In genomic region chr17:56611861-56612564, GRCm38 (mm10) we compare ENCODE assay signal across 8 mouse cellular contexts. TPM values are rescaled to one million over a fixed set of nuclear protein-coding genes. Genes with fewer than 3 reads are reported as not detected.
DNase-seq lines count a peak whose midpoint lies in the region; ATAC-seq and TF ChIP-seq lines count a peak whose summit lies in the region.

No protein-coding gene starts in this region.

- H3K4me3 ChIP-seq in MEL (ENCODE audit: control insufficient read depth in 1 of 2, insufficient read depth in 1 of 2, low read depth in 2 of 2, low read length in 2 of 2) = peak overlapping the region; percentile 46 to 63
- H3K4me3 ChIP-seq in embryonic facial prominence, embryonic 10.5 days = peak overlapping the region; percentile 76

- peaks cover 2 to 7% of the 10 kb centered on the region in 2 experiments; a peak in 3 of 4 replicates for H3K36me3 ChIP-seq in MEL (ENCODE audit: control insufficient read depth in 1 of 2, insufficient read depth in 2 of 2, low read length in 2 of 2)
- peaks cover 43% of the 10 kb centered on the region for H3K36me3 ChIP-seq in embryonic facial prominence, embryonic 10.5 days (replicated peaks)

- peak; percentile 49 for DNase-seq in heart, postnatal 4 days
- DNase-seq in heart, postnatal 25 days (ENCODE audit: low spot score) = no peak
- DNase-seq in MEL (ENCODE audit: low read depth, low spot score) (peak; percentile 96), liver (peak; percentile 89)
- DNase-seq in embryonic facial prominence, embryonic 10.5 days (ENCODE audit: low spot score) = peak; percentile 68
- DNase-seq in spleen, adult 12 weeks (ENCODE audit: low spot score) = peak; percentile 52

- no peak for TF ChIP-seq CTCF in MEL (IDR thresholded peaks at IDR 0.05 in 2 of 3, conservative IDR thresholded peaks at IDR 0.05 in 1 of 3; ENCODE audit: control insufficient read depth in 1 of 3, insufficient read depth in 1 of 3, low read depth in 2 of 3, low read length in 3 of 3, poor library complexity in 1 of 3, severe bottlenecking in 1 of 3)

- TF ChIP-seq RAD21 in MEL (IDR thresholded peaks at IDR 0.05; ENCODE audit: low read depth, low read length) = no peak

- no peaks in the 10 kb centered on the region for H3K27me3 ChIP-seq in MEL (ENCODE audit: control insufficient read depth in 1 of 2, insufficient read depth in 2 of 2, low read length in 2 of 2)
- no peaks in the 10 kb centered on the region for H3K27me3 ChIP-seq in embryonic facial prominence, embryonic 10.5 days (replicated peaks; ENCODE audit: low read depth, poor library complexity, severe bottlenecking)

- H3K9ac ChIP-seq in MEL (ENCODE audit: control insufficient read depth, low read depth, low read length, poor library complexity, severe bottlenecking) = peak overlapping the region; percentile 51

- peaks cover 39% of the 10 kb centered on the region for H3K79me2 ChIP-seq in MEL (ENCODE audit: control insufficient read depth, insufficient read depth, low read length, poor library complexity)

- intact Hi-C loops in heart, postnatal 25 days (cut with DNase I) = loop anchor here (5.0 kb wide), 1 partner anchor 55 kb away; no protein-coding TSS in a partner anchor

- ATAC-seq in inflammation-experienced regulatory T-cells, adult 6 months = no peak
- ATAC-seq in monocyte, adult 5-6 weeks (replicated peaks; ENCODE audit: insufficient number of reproducible peaks, low FRiP score, low TSS enrichment, poor library complexity, severe bottlenecking) = no peak

- peak in 1 of 2 experiments; percentile 71; a peak in 2 of 4 replicates for TF ChIP-seq POLR2A in MEL (IDR thresholded peaks at IDR 0.05; ENCODE audit: control insufficient read depth in 1 of 2, insufficient read depth in 1 of 2, low read depth in 1 of 2, low read length in 2 of 2, poor library complexity in 1 of 2)

- H3K4me1 ChIP-seq in MEL (ENCODE audit: control insufficient read depth in 1 of 2, insufficient read depth in 2 of 2, low read length in 2 of 2) = peaks cover 0 to 13% of the 10 kb centered on the region in 2 experiments; a peak in 2 of 4 replicates
- peaks cover 61% of the 10 kb centered on the region for H3K4me1 ChIP-seq in embryonic facial prominence, embryonic 10.5 days

- peak overlapping the region; percentile 78 for H3K27ac ChIP-seq in MEL (ENCODE audit: control insufficient read depth, low read depth, low read length)
- peak overlapping the region; percentile 66 for H3K27ac ChIP-seq in embryonic facial prominence, embryonic 10.5 days (replicated peaks)

- H3K9me3 ChIP-seq in MEL (replicated peaks; ENCODE audit: insufficient read depth, low read length) = no peaks in the 10 kb centered on the region
- H3K9me3 ChIP-seq in embryonic facial prominence, embryonic 10.5 days = no peaks in the 10 kb centered on the region

- TF ChIP-seq EP300 in MEL (IDR thresholded peaks at IDR 0.05; ENCODE audit: low read depth in 1 of 2, low read length in 2 of 2) = no peak

- 12% methylated on average over 14 of the region's 14 CpGs for WGBS in embryonic facial prominence, embryonic 10.5 days

TF ChIP-seq in MEL, 35 proteins besides CTCF, POLR2A, EP300 and RAD21 (continues in another document):
- TF ChIP-seq JUND (IDR thresholded peaks at IDR 0.05; ENCODE audit: low read depth, low read length) (no peak), MAX (IDR thresholded peaks at IDR 0.05; ENCODE audit: low read length) (peak; percentile 70), UBTF (IDR thresholded peaks at IDR 0.05; ENCODE audit: borderline replicate concordance, insufficient read depth, low read depth, low read length) (no peak), BHLHE40 (IDR thresholded peaks at IDR 0.05; ENCODE audit: borderline replicate concordance, low read depth, low read length) (peak; percentile 95), MAZ (IDR thresholded peaks at IDR 0.05; ENCODE audit: low read depth, low read length) (no peak), KAT2A (conservative IDR thresholded peaks at IDR 0.05; ENCODE audit: low read depth, low read length) (0 out of 2 replicates have a peak, but pooled peaks have one; percentile 22), MEF2A (IDR thresholded peaks at IDR 0.05; ENCODE audit: extremely low read depth, insufficient replicate concordance, low read depth, low read length, poor library complexity, severe bottlenecking) (no peak), NRF1 (IDR thresholded peaks at IDR 0.05; ENCODE audit: insufficient read depth, low read depth, low read length, poor library complexity, severe bottlenecking) (0 out of 2 replicates have a peak, but pooled peaks have one; percentile 6), SMC3 (IDR thresholded peaks at IDR 0.05; ENCODE audit: low read depth, low read length) (no peak), MYB (IDR thresholded peaks at IDR 0.05; ENCODE audit: low read depth, low read length) (no peak), HCFC1 (IDR thresholded peaks at IDR 0.05; ENCODE audit: low read depth, low read length) (peak; percentile 36; the same call in 1 of the 2 replicates), ZNF384 (IDR thresholded peaks at IDR 0.05; ENCODE audit: low read depth, low read length) (peak; percentile 69), ZMIZ1 (IDR thresholded peaks at IDR 0.05; ENCODE audit: low read depth, low read length) (no peak; the same call in 1 of the 2 replicates), CHD1 (IDR thresholded peaks at IDR 0.05; ENCODE audit: low read depth, low read length) (no peak), USF2 (IDR thresholded peaks at IDR 0.05; ENCODE audit: borderline replicate concordance in 1 of 2, insufficient read depth in 1 of 2, low read depth in 1 of 2, low read length in 2 of 2) (no peak), MXI1 (IDR thresholded peaks at IDR 0.05; ENCODE audit: low read depth, low read length) (peak; percentile 85), POLR2AphosphoS5 (IDR thresholded peaks at IDR 0.05; ENCODE audit: borderline replicate concordance, low read depth, low read length) (no peak), TBP (IDR thresholded peaks at IDR 0.05; ENCODE audit: low read depth, low read length) (peak; percentile 35; the same call in 1 of the 2 replicates), POLR2AphosphoS2 (IDR thresholded peaks at IDR 0.05; ENCODE audit: low read length) (peak; percentile 89), NELFE (IDR thresholded peaks at IDR 0.05; ENCODE audit: low read depth, low read length) (peak; percentile 68), CHD2 (IDR thresholded peaks at IDR 0.05; ENCODE audit: low read length) (no peak), USF1 (IDR thresholded peaks at IDR 0.05; ENCODE audit: low read depth, low read length) (no peak)

RNA-seq across cellular contexts. Expression of gene Rpl36, which starts 1.2 kb away (rescaled TPM):
- 100 to 1,000 TPM; 921 to 984 TPM for total RNA-seq in heart, postnatal 4 days (2021)
- total RNA-seq in heart, postnatal 25 days (2021) = 100 to 1,000 TPM; 692 to 724 TPM
- total RNA-seq in MEL (2012; rRNA removed) = 3,804 and 3,914 TPM in 2 replicates
- 1,000 to 10,000 TPM in 1 of 2 experiments, not detected in 1; 2,385 TPM for polyA plus RNA-seq in MEL (2012; ENCODE audit: insufficient read depth in 1 of 2, insufficient read length in 2 of 2, low read depth in 1 of 2, low replicate concordance in 2 of 2, missing spikeins in 1 of 2)
- 1,580 and 1,631 TPM in 2 replicates for polyA plus RNA-seq in embryonic facial prominence, embryonic 10.5 days (2016; fragmentation: Nextera tagmentation; extraction: Ambion mirVana)
- 1,000 to 10,000 TPM; 2,478 to 5,003 (median 4,913) TPM for polyA plus RNA-seq in inflammation-experienced regulatory T-cells, adult 6 months (2017; shearing (Covaris generic))
- total RNA-seq in monocyte, adult 5-6 weeks (2017) = 1,204 to 1,236 TPM (median 1,232 TPM) in 3 replicates

RNA-seq across cellular contexts. Expression of gene 2410015M20Rik, which starts 2.4 kb away (rescaled TPM):
- 100 to 1,000 TPM; 295 to 325 TPM for total RNA-seq in heart, postnatal 4 days (2021)
- total RNA-seq in heart, postnatal 25 days (2021) = 100 to 1,000 TPM; 343 to 364 TPM
- total RNA-seq in MEL (2012; rRNA removed) = 281 and 334 TPM in 2 replicates
- polyA plus RNA-seq in MEL (2012; ENCODE audit: insufficient read depth in 1 of 2, insufficient read length in 2 of 2, low read depth in 1 of 2, low replicate concordance in 2 of 2, missing spikeins in 1 of 2) = 100 to 1,000 TPM in 1 of 2 experiments, not detected in 1; 274 TPM
- polyA plus RNA-seq in embryonic facial prominence, embryonic 10.5 days (2016; fragmentation: Nextera tagmentation; extraction: Ambion mirVana) = 190 and 205 TPM in 2 replicates
- 100 to 1,000 TPM; 203 to 308 (median 286) TPM for polyA plus RNA-seq in inflammation-experienced regulatory T-cells, adult 6 months (2017; shearing (Covaris generic))
- total RNA-seq in monocyte, adult 5-6 weeks (2017) = 37.8 to 85.8 TPM (median 43.7 TPM) in 3 replicates

RNA-seq across cellular contexts. Expression of gene Lonp1, which starts 14.7 kb away (rescaled TPM):
- 10 to 100 TPM; 89.0 to 90.5 TPM for total RNA-seq in heart, postnatal 4 days (2021)
- total RNA-seq in heart, postnatal 25 days (2021) = 100 to 1,000 TPM; 107 to 112 TPM
- total RNA-seq in MEL (2012; rRNA removed) = 162 and 203 TPM in 2 replicates
- 100 to 1,000 TPM; 197 to 296 TPM for polyA plus RNA-seq in MEL (2012; ENCODE audit: insufficient read depth in 1 of 2, insufficient read length in 2 of 2, low read depth in 1 of 2, low replicate concordance in 2 of 2, missing spikeins in 1 of 2)
- polyA plus RNA-seq in embryonic facial prominence, embryonic 10.5 days (2016; fragmentation: Nextera tagmentation; extraction: Ambion mirVana) = 56.5 and 59.0 TPM in 2 replicates
- 1 to 10 TPM; 7.5 to 8.1 (median 8.1) TPM for polyA plus RNA-seq in inflammation-experienced regulatory T-cells, adult 6 months (2017; shearing (Covaris generic))
- total RNA-seq in monocyte, adult 5-6 weeks (2017) = 33.2 to 46.1 TPM (median 34.8 TPM) in 3 replicates

RNA-seq across cellular contexts. Expression of gene Catsperd, which starts 15.9 kb away (rescaled TPM):
- under 1 TPM; 0.17 to 0.20 TPM for total RNA-seq in heart, postnatal 4 days (2021)
- total RNA-seq in heart, postnatal 25 days (2021) = not detected
- total RNA-seq in MEL (2012; rRNA removed) = 0.33 and 0.46 TPM in 2 replicates
- 1 to 10 TPM in 1 of 2 experiments, not detected in 1; 1.1 TPM for polyA plus RNA-seq in MEL (2012; ENCODE audit: insufficient read depth in 1 of 2, insufficient read length in 2 of 2, low read depth in 1 of 2, low replicate concordance in 2 of 2, missing spikeins in 1 of 2)
- polyA plus RNA-seq in embryonic facial prominence, embryonic 10.5 days (2016; fragmentation: Nextera tagmentation; extraction: Ambion mirVana) = 0.73 and 0.77 TPM in 2 replicates
- polyA plus RNA-seq in inflammation-experienced regulatory T-cells, adult 6 months (2017; shearing (Covaris generic)) = 1 to 10 TPM in 2 of 3 experiments, under 1 TPM in 1; 0.68 to 3.9 (median 3.3) TPM
- total RNA-seq in monocyte, adult 5-6 weeks (2017) = 0.38 to 1.7 TPM in 2 of 3 replicates, not detected in the other

RNA-seq across cellular contexts. Expression of gene Safb, which starts 27.4 kb away (rescaled TPM):
- 10 to 100 TPM; 89.2 to 92.5 TPM for total RNA-seq in heart, postnatal 4 days (2021)
- 10 to 100 TPM; 64.3 to 72.3 TPM for total RNA-seq in heart, postnatal 25 days (2021)
- total RNA-seq in MEL (2012; rRNA removed) = 87.3 and 103 TPM in 2 replicates
- 100 to 1,000 TPM in 1 of 2 experiments, not detected in 1; 203 TPM for polyA plus RNA-seq in MEL (2012; ENCODE audit: insufficient read depth in 1 of 2, insufficient read length in 2 of 2, low read depth in 1 of 2, low replicate concordance in 2 of 2, missing spikeins in 1 of 2)
- polyA plus RNA-seq in embryonic facial prominence, embryonic 10.5 days (2016; fragmentation: Nextera tagmentation; extraction: Ambion mirVana) = 158 and 162 TPM in 2 replicates
- polyA plus RNA-seq in inflammation-experienced regulatory T-cells, adult 6 months (2017; shearing (Covaris generic)) = 10 to 100 TPM; 36.9 to 55.3 (median 39.7) TPM
- 126 to 218 TPM (median 173 TPM) in 3 replicates for total RNA-seq in monocyte, adult 5-6 weeks (2017)
